Mouse (Mus musculus) T-cell, adult 2 months (primary cell): ENCODE results near the gene Pycard.
"Not testable (repeated sequence)": the region's sequence is repeated elsewhere in the genome, so short reads cannot be mapped to it uniquely, and the experiment has no call there.

Source experiments
- DNase-seq: peaks from one replicate; pipeline ENCODE4 v3.0.0; 2022; ENCODE audit warnings: low spot score

The Pycard gene

GRCm38 (mm10) chr7:127993341-127993977 is at the start of gene Pycard:
Gene Pycard, minus strand, starts transcription at chr7:127993867.
- peak; percentile 87 for DNase-seq

GRCm38 (mm10) chr7:128042161-128042820 is 48.6 kb upstream of the Pycard start:
- not testable (repeated sequence) for DNase-seq

DNA sequence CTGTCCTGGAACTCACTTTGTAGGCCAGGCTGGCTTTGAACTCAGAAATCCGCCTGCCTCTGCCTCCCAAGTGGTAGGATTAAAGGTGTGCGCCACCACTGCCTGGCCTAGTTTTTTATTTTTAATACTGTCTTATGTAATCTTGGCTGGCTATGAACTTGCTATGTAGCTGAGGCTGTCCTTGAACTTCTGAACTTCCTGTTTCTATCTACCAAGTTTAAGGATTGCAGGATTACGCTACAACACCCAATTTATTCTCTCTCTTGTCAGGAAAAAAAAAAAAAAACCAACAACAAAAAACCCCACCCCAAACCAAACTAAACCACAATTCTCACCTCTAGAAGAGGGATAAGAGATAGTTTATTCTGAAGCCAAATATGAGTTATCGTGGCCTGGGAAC is 39.9 kb upstream of the Pycard start:
- DNase-seq: no peak

- DNase-seq: no peak
Measured at GRCm38 (mm10) chr7:128032989-128033293, 39.3 kb upstream of the Pycard start.

- DNase-seq: no peak
Measured at GRCm38 (mm10) chr7:128032290-128032988, 38.8 kb upstream of the Pycard start.

DNA sequence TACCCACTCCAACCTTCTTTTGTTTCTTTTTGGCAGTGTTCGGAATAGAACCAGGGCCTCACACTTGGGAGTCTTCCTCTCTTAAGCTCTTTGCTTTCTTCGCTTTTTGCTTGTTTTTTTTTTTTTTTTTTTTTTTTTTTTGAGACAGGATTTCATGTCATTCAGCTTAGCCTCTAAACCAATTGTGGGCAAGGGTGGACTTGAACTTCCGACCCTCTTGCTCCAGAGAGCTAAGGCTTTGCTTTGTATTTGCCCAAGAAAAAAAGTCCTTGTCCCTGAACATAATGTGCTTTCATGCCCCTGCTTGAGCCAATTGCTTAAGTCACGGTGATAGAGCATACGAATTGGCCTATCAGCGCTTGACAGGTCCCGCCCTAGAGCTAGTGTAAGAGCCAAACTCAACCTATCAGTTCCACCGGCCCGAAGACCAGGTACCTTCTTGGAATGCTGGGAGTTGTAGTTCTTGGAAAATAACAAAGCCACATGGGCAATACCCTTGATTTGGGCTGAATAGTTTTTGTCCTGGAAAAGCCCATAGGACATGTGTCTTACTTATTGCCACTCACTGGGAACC is 37.8 kb upstream of the Pycard start:
- DNase-seq: no peak

- no peak for DNase-seq
Measured at GRCm38 (mm10) chr7:128025381-128025780, 31.7 kb upstream of the Pycard start.

DNA sequence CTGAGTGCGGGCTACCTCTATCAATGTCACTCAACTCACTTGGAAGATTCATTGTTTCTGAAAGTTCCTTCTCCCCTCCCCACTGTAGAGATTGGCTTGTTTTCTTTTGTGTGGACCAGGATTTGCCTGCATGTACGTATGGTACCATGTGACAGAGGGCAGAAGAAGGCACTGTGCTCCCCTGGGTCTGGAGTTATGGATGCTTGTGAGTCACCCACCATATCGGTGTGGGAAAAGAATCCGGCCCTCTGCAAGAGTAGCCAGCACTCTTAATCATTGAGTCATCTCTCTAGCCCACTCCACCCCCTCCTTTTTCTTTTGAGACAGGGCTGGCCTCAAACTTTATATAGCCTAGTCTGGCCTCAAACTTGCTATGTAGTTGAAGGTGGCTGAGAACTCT is 31.3 kb upstream of the Pycard start:
- no peak for DNase-seq

- no peak for DNase-seq
Measured at GRCm38 (mm10) chr7:128024364-128024763, 30.7 kb upstream of the Pycard start.

GRCm38 (mm10) chr7:128023565-128023964 is 29.9 kb upstream of the Pycard start:
- no peak for DNase-seq

DNA sequence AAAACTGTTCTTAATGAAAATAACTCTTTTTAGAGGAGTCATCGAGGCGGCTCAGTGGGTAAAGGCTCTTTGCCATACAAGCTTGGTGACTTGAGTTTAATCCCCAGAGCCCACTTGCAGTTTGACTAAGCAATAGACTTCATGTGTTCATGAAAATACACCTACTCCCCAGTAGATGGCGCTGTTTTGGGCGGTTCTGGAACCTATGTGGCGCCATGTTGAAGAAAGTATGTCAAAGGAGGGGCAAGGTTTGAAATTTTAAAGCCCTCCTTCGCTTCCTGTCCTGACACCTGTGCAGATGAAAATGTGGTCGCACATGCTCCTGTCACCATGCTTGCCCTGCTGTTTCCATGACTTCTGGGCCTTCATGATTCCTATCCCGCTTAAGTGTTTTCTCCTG is 29.3 kb upstream of the Pycard start:
- peak; percentile 35 for DNase-seq

DNA sequence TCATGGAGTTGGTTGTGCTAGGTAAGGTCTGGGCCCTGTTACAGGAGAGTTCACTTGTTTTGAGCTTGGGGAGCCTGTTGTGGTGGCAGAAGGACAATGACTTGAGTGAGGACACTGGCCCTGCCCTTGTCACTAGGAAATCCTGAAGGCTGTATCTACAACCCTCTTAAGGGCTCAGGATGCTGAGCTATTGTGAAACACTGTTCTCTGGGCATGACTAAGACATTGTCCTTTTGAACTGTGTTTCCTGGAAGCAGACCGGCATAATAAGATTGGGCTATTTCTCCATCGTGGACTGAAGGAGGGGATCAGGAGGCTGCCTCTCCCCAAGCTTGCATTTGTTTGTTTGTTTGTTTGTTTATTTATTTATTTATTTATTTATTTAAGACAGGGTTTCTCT is 25.5 kb upstream of the Pycard start:
- DNase-seq: no peak

- DNase-seq: no peak
Measured at GRCm38 (mm10) chr7:128018275-128018674, 24.6 kb upstream of the Pycard start.

DNA sequence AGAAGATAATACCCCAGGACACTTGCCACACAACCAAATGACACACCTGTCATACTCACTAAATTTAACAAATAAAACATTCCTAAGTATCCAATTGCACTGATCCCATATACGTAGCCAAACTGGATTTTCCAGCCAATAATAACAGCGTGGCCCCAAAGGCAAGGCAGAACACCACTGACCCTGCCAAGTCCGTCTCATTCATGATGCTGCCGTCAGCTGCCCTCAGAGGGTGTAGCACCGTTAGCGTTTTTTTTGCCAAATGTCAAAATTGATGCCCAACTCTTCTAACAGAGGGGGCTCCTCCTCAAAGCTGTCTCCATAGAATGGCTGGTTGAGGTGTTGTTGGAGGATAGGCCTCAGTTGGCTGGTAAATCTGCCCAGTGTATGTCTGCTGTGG is 23.0 kb upstream of the Pycard start:
- no peak for DNase-seq

DNA sequence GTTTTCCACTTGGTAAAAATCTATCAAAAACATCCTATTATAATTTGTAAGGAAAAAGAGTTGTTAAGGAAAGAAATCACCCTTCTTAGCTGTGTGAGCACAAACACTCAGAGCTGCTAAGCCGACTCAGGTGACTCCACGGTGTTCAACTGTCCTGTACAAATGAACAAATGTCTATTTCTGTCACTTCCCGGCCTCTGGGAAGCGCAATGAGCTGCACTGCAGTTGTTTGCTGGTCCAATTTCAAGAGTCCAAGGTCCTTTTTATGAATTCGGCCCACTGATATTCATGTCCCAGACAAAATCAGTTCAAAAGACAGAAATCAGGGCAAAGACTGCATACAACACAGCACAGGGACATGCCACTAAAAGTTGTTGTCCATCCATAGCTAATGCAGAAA is 22.5 kb upstream of the Pycard start:
- DNase-seq: not testable (repeated sequence)

GRCm38 (mm10) chr7:128013116-128013515 is 19.4 kb upstream of the Pycard start:
- no peak for DNase-seq

DNA sequence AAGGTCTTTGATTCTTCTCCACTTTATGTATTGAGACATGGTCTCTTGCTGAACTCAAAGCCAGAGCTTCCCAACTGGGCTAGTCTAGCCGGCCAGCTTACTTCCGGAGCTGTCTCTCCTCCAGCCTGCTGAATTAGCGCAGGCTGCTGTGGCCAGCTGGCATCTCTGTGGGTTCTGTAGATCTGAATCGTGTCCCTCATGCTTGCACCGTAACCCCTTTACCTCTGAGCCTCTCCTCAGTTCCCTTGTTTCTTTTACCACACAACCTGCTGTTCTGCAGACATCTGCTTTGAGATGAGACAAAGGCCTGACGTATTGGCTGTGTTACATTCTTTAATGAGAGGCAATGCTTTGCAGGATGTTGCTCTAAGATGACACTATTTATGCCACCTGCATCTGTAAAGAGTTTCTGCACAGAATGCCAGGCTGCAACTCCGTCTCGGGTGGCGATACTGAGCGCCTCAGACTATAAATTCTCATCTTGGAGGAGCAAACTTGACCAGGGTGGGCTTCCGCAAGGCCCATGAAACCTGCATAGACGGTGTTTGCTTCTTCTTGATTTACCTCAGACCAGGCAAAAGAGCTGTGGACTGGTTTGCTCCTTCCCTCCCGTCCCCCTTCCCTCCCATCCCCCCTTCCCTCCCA is 18.6 kb upstream of the Pycard start:
- DNase-seq: no peak

DNA sequence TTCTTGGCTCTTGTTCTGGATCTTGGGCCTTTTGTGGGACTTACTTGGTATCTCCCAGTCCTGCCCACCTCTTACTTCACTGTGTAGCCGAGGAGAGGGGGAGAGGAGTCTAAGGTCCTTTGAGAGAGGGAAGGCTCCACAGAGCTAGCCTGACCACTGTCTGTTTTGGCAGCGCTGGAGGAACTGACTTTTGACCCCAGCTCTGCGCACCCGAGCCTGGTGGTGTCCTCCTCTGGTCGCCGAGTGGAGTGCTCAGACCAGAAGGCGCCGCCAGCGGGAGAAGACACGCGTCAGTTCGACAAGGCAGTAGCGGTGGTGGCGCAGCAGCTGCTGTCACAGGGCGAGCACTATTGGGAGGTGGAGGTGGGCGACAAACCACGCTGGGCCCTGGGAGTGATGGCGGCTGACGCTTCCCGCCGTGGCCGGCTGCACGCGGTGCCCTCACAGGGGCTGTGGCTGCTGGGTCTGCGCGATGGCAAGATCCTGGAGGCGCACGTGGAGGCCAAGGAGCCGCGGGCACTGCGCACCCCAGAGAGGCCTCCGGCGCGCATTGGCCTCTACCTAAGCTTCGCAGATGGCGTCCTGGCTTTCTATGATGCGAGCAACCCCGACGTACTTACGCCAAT is 16.2 kb upstream of the Pycard start:
- DNase-seq: no peak

DNA sequence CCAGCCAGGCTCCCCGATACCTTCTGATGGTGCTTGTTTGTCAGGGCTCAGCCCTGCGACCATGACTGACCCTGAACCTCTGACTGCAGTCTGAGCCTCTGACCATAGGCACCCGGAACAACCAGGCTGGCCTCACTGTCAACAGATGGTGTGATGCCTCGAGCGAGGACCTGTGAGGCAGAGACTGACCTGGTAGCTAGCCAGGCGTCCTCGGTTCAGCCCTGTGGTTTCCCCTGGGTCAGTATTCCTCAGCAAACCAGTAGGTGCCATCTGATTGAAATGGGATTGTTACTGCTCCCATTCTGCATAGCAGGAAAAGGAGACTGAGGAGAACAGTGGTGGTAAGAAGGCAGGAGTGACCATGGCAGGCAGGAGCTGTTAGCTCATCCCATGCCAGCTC is 12.5 kb upstream of the Pycard start:
- no peak for DNase-seq

GRCm38 (mm10) chr7:128004487-128005362 is 11.1 kb upstream of the Pycard start:
- no peak for DNase-seq

GRCm38 (mm10) chr7:128004150-128004486 is 10.5 kb upstream of the Pycard start:
- no peak for DNase-seq
